Mouse (Mus musculus) MEL-GATA-1-ER (cell line): ENCODE measurements around the gene Atp5g1.

Experiments used
- DNase-seq: peaks from one replicate; pipeline ENCODE4 v3.0.0-alpha.2; 2012; ENCODE audit warnings: low read depth; ENCODE audit errors: extremely low read depth

Gene Atp5g1

GRCm38 (mm10) chr11:96073295-96073993 is 2.0 kb downstream of the Atp5g1 start:
- DNase-seq: no peak

- DNase-seq: no peak
Observed at GRCm38 (mm10) chr11:96071013-96071412, 4.5 kb downstream of the Atp5g1 start.

GRCm38 (mm10) chr11:96070353-96070752 is 5.1 kb downstream of the Atp5g1 start:
- no peak for DNase-seq

GRCm38 (mm10) chr11:96068231-96068630 is 7.2 kb downstream of the Atp5g1 start:
- no peak for DNase-seq

GRCm38 (mm10) chr11:96065215-96065911 is 10.1 kb downstream of the Atp5g1 start, which contains the start of gene Ube2z:
TSS of gene Ube2z (minus strand) at chr11:96065388.
- DNase-seq: peak; percentile 71

GRCm38 (mm10) chr11:96064521-96065214 is 10.8 kb downstream of the Atp5g1 start:
- peak; percentile 44 for DNase-seq

GRCm38 (mm10) chr11:96058309-96058708 is 17.2 kb downstream of the Atp5g1 start:
- no peak for DNase-seq

GRCm38 (mm10) chr11:96050854-96051253 is 24.6 kb downstream of the Atp5g1 start:
- no peak for DNase-seq

- DNase-seq: no peak
Observed at GRCm38 (mm10) chr11:96049939-96050338, 25.5 kb downstream of the Atp5g1 start.

GRCm38 (mm10) chr11:96047469-96048373 is 27.7 kb downstream of the Atp5g1 start:
- no peak for DNase-seq

- DNase-seq: no peak
Observed at GRCm38 (mm10) chr11:96046793-96047192, 28.7 kb downstream of the Atp5g1 start.

- DNase-seq: no peak
Observed at GRCm38 (mm10) chr11:96046028-96046427, 29.4 kb downstream of the Atp5g1 start.

- no peak for DNase-seq
Observed at GRCm38 (mm10) chr11:96044803-96045567, 30.5 kb downstream of the Atp5g1 start.

- DNase-seq: no peak
Observed at GRCm38 (mm10) chr11:96038560-96038959, 36.9 kb downstream of the Atp5g1 start.

GRCm38 (mm10) chr11:96037499-96037898 is 38.0 kb downstream of the Atp5g1 start:
- no peak for DNase-seq

- no peak for DNase-seq
Observed at GRCm38 (mm10) chr11:96035133-96035532, 40.3 kb downstream of the Atp5g1 start.

- DNase-seq: peak; percentile 90
Observed at GRCm38 (mm10) chr11:96034596-96035052, 40.8 kb downstream of the Atp5g1 start, which contains the start of gene Snf8. TSS of gene Snf8 (plus strand) at chr11:96034885.

- DNase-seq: no peak
Observed at GRCm38 (mm10) chr11:96034116-96034515, 41.4 kb downstream of the Atp5g1 start.

GRCm38 (mm10) chr11:96033264-96033663 is 42.2 kb downstream of the Atp5g1 start:
- peak; percentile 57 for DNase-seq

GRCm38 (mm10) chr11:96031701-96032100 is 43.8 kb downstream of the Atp5g1 start:
- no peak for DNase-seq
